Mouse (Mus musculus) liver, embryonic 13.5 days (tissue): ENCODE results near the gene Npvf. TPM values are rescaled to one million over a fixed set of nuclear protein-coding genes. Genes with fewer than 3 reads are reported as not detected.

ENCODE experiments used
- ATAC-seq: fragments of 200-750 bp; cut with Nextera tagmentation; 2 replicates; pipeline ENCODE4 v1.8.0; 2017; ENCODE audit warnings: low read depth, mild to moderate bottlenecking, moderate number of reproducible peaks, moderate library complexity
- DNase-seq: peaks from one replicate; pipeline ENCODE4 v3.0.0; 2022
- H3K27ac ChIP-seq: fragments of 300-500 bp; sonication (generic); 2 replicates; pipeline ENCODE4 v1.5.1; 2015; ENCODE audit warnings: moderate library complexity, mild to moderate bottlenecking, inconsistent platforms
- H3K27me3 ChIP-seq: fragments of 300-500 bp; sonication (generic); 2 replicates; pipeline ENCODE4 v1.6.1; 2015; ENCODE audit warnings: mild to moderate bottlenecking, inconsistent platforms
- H3K36me3 ChIP-seq: fragments of 300-500 bp; sonication (generic); 2 replicates; pipeline ENCODE4 v1.6.1; 2015; ENCODE audit warnings: mild to moderate bottlenecking, inconsistent platforms
- H3K4me1 ChIP-seq: fragments of 300-500 bp; sonication (generic); replicated peaks from 2 replicates; pipeline ENCODE4 v1.6.1; 2015; ENCODE audit warnings: inconsistent platforms
- H3K4me2 ChIP-seq: fragments of 300-500 bp; sonication (generic); 2 replicates; pipeline ENCODE4 v1.6.1; 2015; ENCODE audit warnings: inconsistent platforms, mild to moderate bottlenecking, moderate library complexity
- H3K4me3 ChIP-seq: fragments of 300-500 bp; sonication (generic); replicated peaks from 2 replicates; pipeline ENCODE4 v1.5.1; 2015; ENCODE audit warnings: mild to moderate bottlenecking, inconsistent platforms
- H3K9ac ChIP-seq: fragments of 300-500 bp; sonication (generic); 2 replicates; pipeline ENCODE4 v1.6.1; 2015; ENCODE audit warnings: mild to moderate bottlenecking, inconsistent platforms
- H3K9me3 ChIP-seq: fragments of 300-500 bp; sonication (generic); replicated peaks from 2 replicates; pipeline ENCODE4 v1.6.1; 2016; ENCODE audit warnings: inconsistent platforms
- WGBS: fragments of 180-500 bp; shearing (Covaris S2); methylation state at CpG from one replicate; pipeline ENCODE4 v1.1.7; 2015; ENCODE audit not compliant: insufficient replicate concordance; 5-methylcytosine and 5-hydroxymethylcytosine counted together
- polyA plus RNA-seq: library from polyadenylated mRNA; unstranded; fragments of >200 nt; fragmentation: Nextera tagmentation; extraction: Ambion mirVana; gene quantifications from 2 replicates; pipeline ENCODE4 v1.2.1, GENCODE M21; 2015

The Npvf gene
- polyA plus RNA-seq = not detected in 2 replicates

- H3K4me1 ChIP-seq = no peaks in the 10 kb centered on the region
- no peak for ATAC-seq
- no peak within 1 kb of the TSS for H3K9ac ChIP-seq
- no peak for DNase-seq
- no peaks in the 10 kb centered on the region for H3K36me3 ChIP-seq
- no peaks in the 10 kb centered on the region for H3K27me3 ChIP-seq
- WGBS = 61% methylated on average over 4 of the region's 4 CpGs
- no peaks in the 10 kb centered on the region for H3K9me3 ChIP-seq
- H3K27ac ChIP-seq = no peak within 1 kb of the TSS
- no peak within 1 kb of the TSS for H3K4me2 ChIP-seq
- H3K4me3 ChIP-seq = no peak within 1 kb of the TSS
These were observed at the start of gene Npvf for GRCm38 (mm10) chr6:50654356-50654755. Gene Npvf, minus strand, starts transcription at chr6:50654439.

- DNase-seq (no peak), ATAC-seq (no peak)
- no peak overlapping the region for H3K27ac ChIP-seq
- H3K4me3 ChIP-seq = no peak overlapping the region
- 59% methylated on average over 15 of the region's 15 CpGs for WGBS
- H3K4me2 ChIP-seq = no peak overlapping the region
- no peaks in the 10 kb centered on the region for H3K36me3 ChIP-seq
- H3K27me3 ChIP-seq = no peaks in the 10 kb centered on the region
- H3K9me3 ChIP-seq = no peaks in the 10 kb centered on the region
- H3K9ac ChIP-seq = no peak overlapping the region
- H3K4me1 ChIP-seq = no peaks in the 10 kb centered on the region
These were observed 35.0 kb upstream of the Npvf start for GRCm38 (mm10) chr6:50689121-50689815.

DNA sequence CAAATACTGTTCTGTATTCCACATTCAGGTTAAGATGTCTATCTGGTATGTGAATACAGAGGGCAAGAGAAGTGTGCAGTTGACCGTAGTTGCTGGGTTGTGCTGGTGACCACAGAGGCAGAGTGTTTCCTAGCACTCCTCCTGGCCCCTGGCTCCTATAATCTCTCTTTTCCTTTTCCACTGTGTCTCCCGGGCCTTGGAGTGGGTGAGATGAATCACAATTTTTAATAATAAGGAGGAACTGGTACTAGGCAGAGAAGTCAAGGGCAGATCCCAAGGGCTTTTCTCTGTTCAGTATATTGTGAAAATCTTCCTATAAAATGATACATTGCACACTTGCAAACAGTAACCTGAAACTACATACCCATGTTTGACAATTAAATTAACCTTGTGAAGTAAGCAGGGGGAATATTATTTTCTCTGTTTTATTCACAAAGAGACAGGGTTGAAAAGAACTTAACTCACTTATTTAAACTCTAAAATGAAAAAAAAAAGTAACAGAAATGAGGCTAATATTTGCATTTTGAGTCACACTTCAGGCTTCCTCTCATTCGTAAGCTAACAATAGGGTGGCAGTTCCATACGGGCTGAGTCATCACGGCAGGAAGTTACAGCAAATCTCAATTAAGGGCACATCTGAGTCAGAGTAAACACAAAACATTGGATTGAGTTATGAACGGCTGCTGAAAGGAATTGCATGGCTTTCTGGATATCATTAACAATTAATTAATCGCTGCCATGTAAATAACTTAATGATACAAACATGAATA lies 30.6 kb upstream of the Npvf start:
- Histone ChIP-seq H3K9me3 (no peaks in the 10 kb centered on the region), H3K4me1 (no peaks in the 10 kb centered on the region), H3K36me3 (no peaks in the 10 kb centered on the region), H3K27ac (no peak overlapping the region), H3K9ac (no peak overlapping the region), H3K4me2 (no peak overlapping the region), H3K27me3 (0 out of 2 replicates have a peak, but pooled peaks cover 13% of the 10 kb centered on the region), H3K4me3 (no peak overlapping the region)
- DNase-seq = no peak
- WGBS = 29% methylated on average over 7 of the region's 7 CpGs
- ATAC-seq = no peak

DNA sequence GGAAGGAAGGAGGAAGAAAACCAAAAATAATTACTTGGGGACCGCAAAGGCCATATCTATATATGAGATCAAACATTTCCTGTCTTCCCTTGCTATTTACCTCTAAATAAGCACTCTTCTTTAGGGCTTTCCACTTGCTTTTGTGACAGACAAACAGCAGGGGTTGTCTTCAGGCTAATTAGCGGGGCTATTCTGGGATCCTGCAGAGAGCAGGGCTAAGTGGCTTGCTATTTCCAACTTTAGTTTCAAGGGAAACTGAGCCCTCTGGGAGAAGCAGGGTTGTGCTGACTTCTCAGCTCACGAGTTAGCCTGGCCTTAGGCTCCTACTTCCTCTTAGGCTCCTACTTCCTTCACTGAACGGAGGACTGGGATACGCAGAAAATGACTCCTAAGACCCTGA lies 27.3 kb upstream of the Npvf start:
- no peak overlapping the region for H3K27ac ChIP-seq
- no peak overlapping the region for H3K4me2 ChIP-seq
- no peaks in the 10 kb centered on the region for H3K9me3 ChIP-seq
- no peaks in the 10 kb centered on the region for H3K36me3 ChIP-seq
- H3K27me3 ChIP-seq = 0 out of 2 replicates have a peak, but pooled peaks cover 13% of the 10 kb centered on the region
- no peak overlapping the region for H3K9ac ChIP-seq
- 13% methylated on average over 5 of the region's 5 CpGs for WGBS
- no peak for ATAC-seq
- H3K4me3 ChIP-seq = no peak overlapping the region
- no peak for DNase-seq
- H3K4me1 ChIP-seq = no peaks in the 10 kb centered on the region

- no peaks in the 10 kb centered on the region for H3K4me1 ChIP-seq
- 0 out of 2 replicates have a peak, but pooled peaks cover 13% of the 10 kb centered on the region for H3K27me3 ChIP-seq
- no peak overlapping the region for H3K4me2 ChIP-seq
- no peak for ATAC-seq
- no peak overlapping the region for H3K9ac ChIP-seq
- no peaks in the 10 kb centered on the region for H3K9me3 ChIP-seq
- 62% methylated on average over 20 of the region's 20 CpGs for WGBS
- no peaks in the 10 kb centered on the region for H3K36me3 ChIP-seq
- no peak overlapping the region for H3K4me3 ChIP-seq
- DNase-seq = no peak
- no peak overlapping the region for H3K27ac ChIP-seq
These were observed 26.3 kb upstream of the Npvf start for GRCm38 (mm10) chr6:50680224-50681215.

GRCm38 (mm10) chr6:50679486-50679828 lies 25.2 kb upstream of the Npvf start:
- no peak overlapping the region for H3K4me3 ChIP-seq
- DNase-seq (no peak), ATAC-seq (no peak)
- H3K27me3 ChIP-seq = 0 out of 2 replicates have a peak, but pooled peaks cover 13% of the 10 kb centered on the region
- H3K4me1 ChIP-seq = no peaks in the 10 kb centered on the region
- H3K4me2 ChIP-seq = no peak overlapping the region
- H3K9ac ChIP-seq = no peak overlapping the region
- H3K9me3 ChIP-seq = no peaks in the 10 kb centered on the region
- H3K27ac ChIP-seq = no peak overlapping the region
- 72% methylated on average over 2 of the region's 2 CpGs for WGBS
- H3K36me3 ChIP-seq = no peaks in the 10 kb centered on the region

DNA sequence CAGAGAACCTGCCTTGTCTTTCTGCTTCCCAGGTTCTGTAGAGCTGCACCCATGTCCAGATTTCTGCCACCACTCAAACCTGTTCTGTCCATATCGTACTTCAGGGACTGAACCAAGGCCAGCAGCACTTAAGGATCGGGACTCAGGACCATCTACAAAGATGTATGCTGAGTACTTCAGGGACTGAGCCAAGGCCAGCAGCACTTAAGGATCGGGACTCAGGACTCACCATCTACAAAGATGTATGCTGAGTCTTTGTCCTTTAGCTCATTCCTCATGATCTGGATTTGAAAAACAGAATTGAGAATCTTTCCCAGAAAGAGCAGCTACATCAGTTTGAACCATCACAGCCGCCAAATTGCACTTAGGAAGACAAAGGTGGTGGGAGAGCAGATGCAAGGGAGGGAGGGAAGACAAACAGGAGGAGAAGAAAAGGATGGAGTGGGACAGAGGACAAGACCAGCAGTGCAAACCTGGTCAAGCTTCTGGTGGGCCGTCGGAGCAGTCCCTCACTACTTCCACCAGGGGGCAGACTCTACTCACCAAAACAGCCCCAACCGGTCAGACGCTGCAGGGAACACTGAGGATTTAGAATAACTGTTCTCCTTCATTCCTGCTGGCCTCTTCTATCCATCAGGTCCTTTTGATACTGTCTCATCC lies 24.7 kb upstream of the Npvf start:
- DNase-seq = peak; percentile 11
- no peaks in the 10 kb centered on the region for H3K4me1 ChIP-seq
- ATAC-seq = no peak
- no peak overlapping the region for H3K27ac ChIP-seq
- H3K4me2 ChIP-seq = no peak overlapping the region
- WGBS = 22% methylated on average over 8 of the region's 8 CpGs
- 0 out of 2 replicates have a peak, but pooled peaks cover 13% of the 10 kb centered on the region for H3K27me3 ChIP-seq
- H3K4me3 ChIP-seq = no peak overlapping the region
- H3K9me3 ChIP-seq = no peaks in the 10 kb centered on the region
- no peak overlapping the region for H3K9ac ChIP-seq
- H3K36me3 ChIP-seq = no peaks in the 10 kb centered on the region

GRCm38 (mm10) chr6:50671191-50671590 lies 17.0 kb upstream of the Npvf start:
- Histone ChIP-seq H3K27ac (no peak overlapping the region), H3K4me2 (no peak overlapping the region), H3K36me3 (no peaks in the 10 kb centered on the region), H3K9ac (no peak overlapping the region), H3K27me3 (no peaks in the 10 kb centered on the region), H3K4me1 (no peaks in the 10 kb centered on the region), H3K4me3 (no peak overlapping the region), H3K9me3 (no peaks in the 10 kb centered on the region)
- WGBS = 57% methylated on average over 3 of the region's 3 CpGs
- no peak for ATAC-seq
- no peak for DNase-seq

DNA sequence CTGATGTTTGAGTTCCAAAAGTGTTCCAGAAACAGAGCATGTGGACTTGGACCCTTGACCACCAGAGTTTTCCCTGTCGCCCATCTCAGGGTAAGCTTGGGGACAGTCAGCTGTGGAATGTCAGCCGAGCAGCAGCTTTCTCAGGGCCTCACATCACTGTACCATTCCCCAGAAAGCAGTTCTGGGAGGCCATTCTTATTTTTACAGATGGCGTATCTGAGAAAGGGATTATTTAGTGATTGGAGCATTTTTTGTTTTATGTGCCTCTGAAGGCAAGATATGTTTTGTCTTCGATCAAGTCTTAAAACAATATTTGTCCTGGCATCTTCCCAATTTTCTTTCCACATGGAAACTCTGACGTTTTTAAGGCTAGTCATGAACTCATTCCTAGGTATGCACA lies 12.7 kb upstream of the Npvf start:
- Histone ChIP-seq H3K36me3 (no peaks in the 10 kb centered on the region), H3K9me3 (no peaks in the 10 kb centered on the region), H3K4me1 (no peaks in the 10 kb centered on the region), H3K27me3 (no peaks in the 10 kb centered on the region), H3K27ac (no peak overlapping the region), H3K4me3 (no peak overlapping the region), H3K4me2 (no peak overlapping the region), H3K9ac (no peak overlapping the region)
- 56% methylated on average over 5 of the region's 5 CpGs for WGBS
- ATAC-seq (no peak), DNase-seq (no peak)

DNA sequence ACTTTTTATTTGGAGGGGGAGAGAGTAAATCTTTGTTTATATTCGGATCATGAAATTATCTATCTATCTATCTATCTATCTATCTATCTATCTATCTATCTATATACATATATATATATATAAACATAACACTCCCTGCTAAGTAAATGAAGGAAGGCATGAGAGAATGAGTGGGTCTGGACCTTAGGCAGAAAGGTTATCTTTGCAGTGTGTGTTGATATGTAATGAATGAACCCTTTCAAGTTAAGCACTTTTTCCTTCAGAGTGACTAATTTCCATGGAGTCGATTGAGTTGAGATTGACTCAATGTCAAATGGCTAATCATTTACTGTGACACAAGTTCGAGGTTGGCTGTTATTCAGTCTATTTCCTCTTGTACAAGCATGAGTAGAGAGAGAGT lies 10.8 kb upstream of the Npvf start:
- Histone ChIP-seq H3K9me3 (no peaks in the 10 kb centered on the region), H3K4me2 (no peak overlapping the region), H3K36me3 (no peaks in the 10 kb centered on the region), H3K4me3 (no peak overlapping the region), H3K4me1 (no peaks in the 10 kb centered on the region), H3K9ac (no peak overlapping the region), H3K27me3 (no peaks in the 10 kb centered on the region), H3K27ac (no peak overlapping the region)
- WGBS = 44% methylated on average over 3 of the region's 3 CpGs
- no peak for DNase-seq
- ATAC-seq = no peak

- no peaks in the 10 kb centered on the region for H3K27me3 ChIP-seq
- H3K9me3 ChIP-seq = no peaks in the 10 kb centered on the region
- DNase-seq (no peak), ATAC-seq (no peak)
- no peak overlapping the region for H3K4me3 ChIP-seq
- no peak overlapping the region for H3K9ac ChIP-seq
- H3K4me1 ChIP-seq = no peaks in the 10 kb centered on the region
- no peak overlapping the region for H3K27ac ChIP-seq
- 61% methylated on average over 3 of the region's 3 CpGs for WGBS
- H3K36me3 ChIP-seq = no peaks in the 10 kb centered on the region
- H3K4me2 ChIP-seq = no peak overlapping the region
These were observed 10.0 kb upstream of the Npvf start for GRCm38 (mm10) chr6:50664193-50664592.
